Mouse (Mus musculus): ENCODE results near the gene Asb14.
"Not testable (repeated sequence)": the region's sequence is repeated elsewhere in the genome, so short reads cannot be mapped to it uniquely, and the experiment has no call there.

Asb14 gene

DNA sequence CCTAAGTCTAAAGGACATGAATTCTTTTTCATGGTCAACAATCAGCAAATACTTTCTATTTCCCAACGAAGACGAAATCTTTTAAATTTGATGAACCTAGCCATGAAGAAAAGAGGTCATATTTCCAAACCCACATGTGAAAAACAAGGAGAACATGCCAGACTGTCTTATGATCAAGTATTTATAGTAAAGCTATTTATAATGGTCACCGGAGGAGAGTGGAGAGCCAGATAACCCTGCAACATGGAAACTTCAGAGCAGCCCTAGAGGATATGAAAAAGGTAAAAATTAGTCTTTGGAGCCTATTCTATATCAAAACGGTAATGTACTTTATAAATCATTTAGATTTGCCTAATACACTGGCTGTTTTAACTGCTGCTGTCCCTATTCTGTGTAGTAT, at the start of gene Asb14:
Gene Asb14 (plus strand): TSS at position 166 of the 400 bp plus-strand sequence.
- no peak for DNase-seq (ENCODE audit: low read depth, low spot score)

DNA sequence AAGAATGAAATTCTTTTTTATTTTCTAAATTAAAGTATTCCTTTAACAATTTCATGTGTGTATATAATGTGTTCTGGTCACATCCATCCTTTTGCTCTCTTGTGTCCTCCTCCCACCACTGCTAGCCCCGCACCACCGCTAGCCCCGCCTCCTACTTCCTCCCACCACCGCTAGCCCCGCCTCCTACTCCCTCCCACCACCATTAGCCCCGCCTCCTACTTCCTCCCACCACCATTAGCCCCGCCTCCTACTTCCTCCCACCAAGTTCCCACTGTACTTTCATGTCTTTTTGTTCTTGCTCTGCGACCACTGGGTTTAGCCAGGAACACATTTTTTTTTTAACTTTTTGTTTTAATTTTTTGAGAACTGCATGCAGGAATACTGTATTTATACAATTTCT, 41.3 kb upstream of the Asb14 start:
- no peak for DNase-seq (ENCODE audit: low read depth, low spot score)

DNA sequence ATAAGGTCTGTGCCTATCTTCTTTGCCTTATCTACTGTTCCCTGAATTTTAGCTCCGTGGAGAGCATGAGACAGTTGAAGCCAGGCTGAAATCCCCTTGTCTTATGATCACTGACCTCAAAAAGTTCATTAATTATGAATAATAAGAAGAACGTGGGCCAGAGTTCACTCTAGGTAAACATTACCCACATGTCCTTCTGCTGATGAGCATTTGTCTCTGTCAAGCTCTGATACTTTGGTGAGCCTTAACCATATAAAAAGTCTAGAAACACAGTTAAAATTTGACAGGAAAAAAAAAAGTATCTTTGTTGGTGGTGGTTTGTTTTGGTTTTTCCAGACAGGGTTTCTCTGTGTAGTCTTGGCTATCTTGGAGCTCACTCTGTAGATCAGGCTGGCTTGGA, 40.3 kb upstream of the Asb14 start:
- no peak for DNase-seq (ENCODE audit: low read depth, low spot score)

DNA sequence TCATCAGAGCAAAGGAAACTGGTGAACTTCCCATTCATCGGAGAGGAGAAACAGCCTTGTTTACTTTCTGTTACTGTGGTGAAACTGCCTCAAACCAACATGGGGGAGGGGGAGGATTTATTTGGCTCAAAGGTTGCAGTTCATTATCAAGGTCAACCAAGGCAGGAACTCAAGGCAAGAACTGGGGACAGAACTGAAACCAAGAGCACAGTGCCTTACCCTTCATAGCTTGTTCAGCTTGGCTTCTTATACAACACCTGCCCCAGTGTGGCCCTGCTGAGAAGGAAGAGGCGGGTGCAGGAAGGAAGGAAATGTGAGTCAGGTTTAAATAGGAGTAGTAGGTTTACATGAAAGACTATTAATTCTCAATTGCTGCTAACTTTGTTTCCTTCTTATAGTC, 36.0 kb upstream of the Asb14 start:
- DNase-seq (ENCODE audit: low read depth, low spot score): no peak

DNA sequence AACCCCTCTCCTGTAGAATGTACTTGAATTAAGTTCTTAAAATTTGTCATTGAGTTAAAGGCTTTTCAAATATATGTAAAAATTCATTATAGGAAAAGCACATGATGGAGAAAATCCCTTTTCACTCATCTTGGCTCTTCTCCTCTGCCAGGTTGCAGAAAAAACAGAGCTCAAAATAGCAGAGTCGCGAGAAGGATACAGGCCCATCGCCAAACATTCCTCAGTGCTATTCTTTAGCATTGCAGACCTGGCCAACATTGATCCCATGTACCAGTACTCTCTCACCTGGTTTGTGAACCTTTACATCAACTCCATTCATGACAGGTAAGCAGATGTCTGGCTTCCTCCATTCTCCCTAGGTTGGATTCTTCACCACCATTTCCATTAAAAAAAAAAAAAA, 35.3 kb upstream of the Asb14 start:
- DNase-seq (ENCODE audit: low read depth, low spot score): no peak

DNA sequence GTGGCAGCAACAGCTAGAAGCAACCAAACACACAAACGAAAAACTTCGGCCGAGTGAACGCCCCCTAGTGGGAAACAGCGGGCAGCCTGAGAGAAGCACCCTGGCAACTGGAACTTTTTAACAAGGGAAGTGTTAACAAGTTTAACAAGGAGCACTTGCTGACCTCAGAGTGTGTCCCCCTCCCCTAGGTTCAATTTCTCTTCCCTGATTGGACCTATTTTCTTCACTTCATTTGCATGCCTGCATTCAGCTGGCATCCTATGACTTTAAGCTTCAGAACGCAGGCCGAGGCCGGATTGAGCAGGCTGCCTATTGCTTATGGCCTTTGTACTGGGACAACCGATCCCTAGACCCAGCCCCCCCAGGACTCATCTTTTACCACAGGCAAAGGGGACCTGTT, 27.0 kb upstream of the Asb14 start:
- DNase-seq (ENCODE audit: low read depth, low spot score): peak; percentile 66

DNA sequence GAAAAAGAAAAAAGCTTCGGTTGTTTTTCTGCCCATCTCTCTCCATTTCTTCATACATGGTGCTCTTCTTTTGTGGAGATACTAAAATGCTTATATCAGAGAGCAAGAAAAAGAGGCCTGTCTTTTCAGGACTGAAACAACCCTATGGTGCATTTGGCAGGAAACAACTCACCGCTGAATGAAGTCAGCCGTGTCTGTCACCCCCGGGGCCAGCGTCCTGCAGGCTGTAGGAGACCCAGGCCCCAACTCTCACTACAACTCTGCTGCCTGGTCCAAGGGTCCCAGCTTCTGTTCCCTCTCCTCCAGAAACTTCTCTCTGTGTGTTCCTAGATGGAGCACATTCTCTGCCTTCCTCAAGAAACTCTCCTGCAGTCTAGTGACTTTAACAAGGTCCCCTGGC, 26.1 kb upstream of the Asb14 start:
- no peak for DNase-seq (ENCODE audit: low read depth, low spot score)

DNA sequence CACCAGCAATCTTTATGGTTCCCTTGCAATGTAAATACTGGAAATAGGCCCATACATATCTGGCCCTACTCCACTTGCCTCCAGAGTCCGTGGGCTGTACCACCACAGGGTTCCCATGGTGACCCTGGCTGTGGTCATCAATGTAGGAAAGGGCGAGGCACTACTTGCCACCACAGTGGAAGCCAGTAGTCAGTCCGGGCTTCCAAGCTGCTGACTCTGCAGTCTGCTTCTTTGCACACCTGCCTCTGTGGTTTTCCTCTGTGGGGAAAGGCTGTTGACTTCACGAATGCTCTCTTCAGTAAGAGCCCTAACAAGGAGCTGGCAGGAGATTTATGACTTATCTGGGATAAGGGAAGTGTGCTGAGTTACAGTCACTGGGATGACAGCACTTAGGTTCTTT, 15.6 kb upstream of the Asb14 start:
- DNase-seq (ENCODE audit: low read depth, low spot score): no peak

DNA sequence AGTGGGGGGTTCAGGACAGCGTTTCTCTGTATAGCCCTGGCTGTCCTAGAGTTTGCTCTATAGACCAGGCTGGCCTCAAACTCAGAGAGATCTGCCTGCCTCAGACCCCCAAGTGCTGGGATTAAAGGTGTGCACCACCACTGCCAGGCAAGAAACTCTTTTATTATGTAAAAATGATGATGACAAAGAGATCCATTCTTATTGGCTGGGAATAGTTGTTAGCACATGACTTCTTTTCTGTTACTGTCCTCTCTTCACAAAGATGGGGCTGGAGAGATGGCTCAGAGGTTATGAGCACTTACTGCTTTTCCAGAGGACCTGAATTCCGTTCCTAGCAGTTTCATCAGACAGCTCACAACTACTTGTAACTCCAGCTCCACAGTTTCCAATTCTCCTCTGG, 14.4 kb upstream of the Asb14 start:
- no peak for DNase-seq (ENCODE audit: low read depth, low spot score)

DNA sequence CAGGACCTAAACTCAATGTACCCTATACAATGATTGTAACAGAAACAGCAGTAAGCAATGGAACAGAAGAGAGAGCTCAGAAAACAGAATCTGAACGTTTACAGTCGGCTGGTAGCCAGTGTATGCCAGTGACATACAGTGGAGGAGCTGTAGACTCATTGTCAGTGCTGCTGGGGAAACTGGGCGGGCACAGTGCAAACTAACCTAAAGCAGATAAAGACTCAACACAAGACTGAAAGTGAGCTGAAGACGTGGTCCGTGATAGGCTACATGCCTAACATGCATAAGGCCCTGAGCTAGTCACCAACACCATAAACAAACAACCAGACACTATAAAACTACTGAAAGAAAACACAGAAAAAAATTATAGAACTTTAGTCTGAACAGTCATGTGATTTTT, 12.7 kb upstream of the Asb14 start:
- DNase-seq (ENCODE audit: low read depth, low spot score): no peak

DNA sequence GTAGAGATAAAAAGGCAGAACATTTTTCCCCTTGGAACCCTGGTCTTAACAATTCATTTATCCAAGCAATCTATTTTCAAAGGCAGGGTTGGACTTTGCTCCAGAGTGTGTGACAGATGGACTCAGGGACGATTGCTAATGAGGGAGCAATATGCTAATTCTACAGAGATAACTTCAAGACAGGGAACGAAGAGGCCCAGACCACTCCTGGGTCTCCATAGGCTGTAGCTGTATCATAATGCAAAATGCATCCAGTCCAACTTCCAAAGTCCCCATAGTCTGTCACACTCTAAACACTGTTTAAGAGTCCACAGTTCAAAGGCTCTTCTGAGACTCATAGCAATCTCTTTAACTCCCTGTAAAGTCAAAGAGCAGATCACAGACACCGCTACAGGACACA, 7.1 kb upstream of the Asb14 start:
- no peak for DNase-seq (ENCODE audit: low read depth, low spot score)

DNA sequence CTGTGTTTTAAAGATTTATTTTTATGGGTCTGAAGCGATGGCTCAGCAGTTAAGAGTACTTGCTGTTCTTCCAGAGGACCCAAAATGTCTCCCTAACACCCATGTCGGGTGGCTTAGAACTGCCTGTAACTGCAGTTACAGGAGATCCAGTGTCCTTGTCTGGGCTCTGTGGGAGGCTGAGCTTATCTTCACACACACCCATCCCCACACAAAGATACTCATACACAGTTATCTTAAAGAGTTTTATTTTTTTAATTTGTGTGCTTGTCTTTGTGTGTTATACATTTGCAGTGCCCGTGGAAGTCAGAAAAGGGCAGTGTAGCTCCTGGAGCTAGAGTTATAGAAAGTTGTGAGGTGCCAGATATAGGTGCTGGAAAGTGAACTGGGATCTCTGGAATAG, 3.6 kb upstream of the Asb14 start:
- DNase-seq (ENCODE audit: low read depth, low spot score): no peak

DNA sequence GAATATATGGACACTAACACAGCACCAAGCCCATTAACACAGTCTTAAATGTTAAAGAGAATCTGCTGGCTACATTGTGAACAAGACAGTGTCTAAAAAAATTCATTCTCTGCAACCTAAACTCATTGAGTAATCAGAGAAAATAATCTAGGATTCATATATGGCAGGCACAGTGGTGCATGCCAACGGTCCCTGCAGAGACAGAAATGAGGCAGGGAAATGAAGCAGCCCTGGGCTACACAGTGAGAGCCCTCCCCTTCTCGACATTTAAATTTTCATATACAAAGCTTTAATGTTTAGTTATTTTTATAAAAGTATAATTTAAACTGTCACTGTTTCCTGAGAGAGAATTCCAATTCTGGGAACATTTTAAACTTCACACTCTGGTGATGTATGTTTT, 5.1 kb downstream of the Asb14 start:
- no peak for DNase-seq (ENCODE audit: low read depth, low spot score)

DNA sequence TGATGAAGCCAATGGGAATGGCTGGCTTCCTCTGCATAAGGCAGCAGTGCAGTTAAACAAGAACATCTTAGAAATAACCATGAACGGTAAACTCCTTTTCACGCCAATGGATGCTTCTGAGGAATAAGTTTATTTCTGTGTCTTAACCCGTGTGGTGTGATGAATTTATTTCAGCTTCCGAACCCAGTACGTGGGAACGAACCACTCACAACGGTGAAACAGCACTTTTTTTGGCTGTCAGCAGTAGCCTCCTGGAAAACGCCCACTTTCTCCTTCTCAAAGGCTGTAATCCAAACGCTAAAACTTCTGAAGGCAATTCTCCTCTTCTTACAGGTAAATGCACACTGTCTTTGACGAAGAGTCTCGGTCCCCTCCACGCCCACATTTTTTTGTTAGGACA, 6.5 kb downstream of the Asb14 start:
- no peak for DNase-seq (ENCODE audit: low read depth, low spot score)

DNA sequence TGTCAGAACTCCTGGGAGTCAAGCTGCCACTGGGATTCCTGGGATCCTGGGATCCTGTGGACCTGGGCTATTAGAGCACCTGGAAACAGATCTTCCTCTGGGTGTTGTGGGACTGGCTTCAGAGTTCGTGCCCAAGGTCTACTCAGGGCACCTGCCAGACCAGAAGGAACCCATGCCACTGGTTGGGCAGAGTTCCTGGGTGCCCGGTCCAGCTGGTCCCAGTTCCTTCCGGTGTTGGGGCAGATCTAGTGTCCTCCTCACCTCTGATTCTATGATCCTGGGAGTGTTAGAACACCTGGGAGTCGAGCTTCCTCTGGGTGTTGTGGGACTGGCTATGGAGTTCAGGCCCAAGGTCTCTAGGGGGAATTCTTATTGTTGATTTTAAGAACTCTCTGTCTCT, 13.0 kb downstream of the Asb14 start:
- no peak for DNase-seq (ENCODE audit: low read depth, low spot score)

DNA sequence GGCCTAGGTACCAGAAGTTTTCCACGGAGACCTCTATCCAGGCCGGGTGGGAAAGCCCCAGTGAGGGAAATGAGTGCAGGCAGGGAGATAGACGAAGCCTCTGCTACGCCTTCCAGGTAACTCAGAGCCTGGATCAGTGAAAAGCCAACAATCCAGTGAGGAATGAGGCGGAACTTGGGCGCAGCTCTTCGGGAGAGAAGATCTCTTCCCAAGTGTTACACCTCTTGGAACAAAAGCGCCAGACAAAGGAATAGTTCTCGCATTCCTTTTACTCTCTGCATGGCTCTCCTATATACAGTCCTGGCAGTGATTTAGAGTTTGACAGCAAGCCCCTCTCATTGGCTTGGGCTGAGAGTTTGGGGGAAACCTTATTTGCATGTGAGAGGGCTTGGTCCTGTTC, 16.1 kb downstream of the Asb14 start:
- DNase-seq (ENCODE audit: low read depth, low spot score): not testable (repeated sequence)

DNA sequence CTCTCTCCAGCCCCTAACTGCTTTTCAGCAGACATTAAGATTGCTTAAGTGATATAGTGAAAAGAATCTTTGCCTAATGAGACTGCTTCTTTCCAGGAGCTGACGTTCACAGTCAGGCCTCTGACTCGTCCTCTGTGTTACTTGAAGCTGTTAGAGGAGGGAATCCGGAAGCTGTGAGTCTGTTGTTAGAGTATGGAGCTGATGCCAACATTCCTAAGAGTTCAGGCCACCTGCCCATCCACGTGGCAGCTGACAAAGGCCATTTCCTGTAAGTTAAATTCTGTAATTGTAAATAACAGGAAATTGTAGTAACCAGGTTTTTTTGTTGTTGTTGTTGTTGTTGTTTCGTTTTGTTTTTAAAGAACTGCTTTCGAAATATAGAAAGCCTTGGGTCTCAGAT, 16.8 kb downstream of the Asb14 start:
- no peak for DNase-seq (ENCODE audit: low read depth, low spot score)

DNA sequence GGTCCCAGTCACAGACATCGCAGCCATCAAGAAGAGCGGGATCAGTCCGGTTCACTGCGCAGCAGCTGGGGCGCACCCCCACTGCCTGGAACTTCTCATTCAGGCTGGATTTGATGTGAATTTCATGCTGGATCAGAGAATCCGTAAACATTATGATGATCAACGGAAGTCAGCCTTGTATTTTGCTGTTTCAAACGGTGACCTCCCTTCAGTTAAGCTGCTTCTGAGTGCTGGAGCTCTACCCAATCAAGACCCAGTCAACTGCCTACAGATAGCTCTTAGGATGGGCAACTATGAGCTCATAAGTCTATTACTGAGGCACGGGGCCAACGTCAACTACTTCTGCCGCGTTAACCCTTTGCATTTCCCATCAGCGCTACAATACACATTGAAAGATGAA, 17.5 kb downstream of the Asb14 start:
- no peak for DNase-seq (ENCODE audit: low read depth, low spot score)

DNA sequence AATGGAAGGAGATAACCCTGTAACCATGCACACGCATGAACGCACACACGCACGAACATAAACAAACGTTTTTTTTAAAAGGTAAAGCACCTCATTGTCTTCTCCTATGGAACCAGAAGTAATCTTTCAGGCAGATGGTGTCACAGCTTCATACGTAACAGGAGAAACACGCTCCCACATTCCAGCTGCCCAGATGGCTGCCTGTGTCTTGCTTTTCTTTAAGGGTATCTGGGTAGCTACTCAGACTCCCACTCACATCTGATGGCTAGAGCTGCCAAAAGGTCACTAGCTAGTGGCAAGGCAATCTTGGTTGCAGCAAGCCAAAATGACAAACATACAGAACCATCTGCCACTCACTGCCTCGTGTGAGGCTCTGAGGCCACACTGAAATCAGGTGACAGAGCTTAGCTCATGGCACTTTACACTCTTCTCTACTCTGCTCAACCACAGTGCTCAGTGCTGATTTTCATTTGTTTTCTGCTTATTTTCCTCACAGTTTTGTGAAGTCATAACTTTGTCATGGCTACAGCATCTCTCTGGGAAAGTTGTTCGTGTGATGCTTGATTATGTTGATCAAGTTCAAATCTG, 19.4 kb downstream of the Asb14 start:
- DNase-seq (ENCODE audit: low read depth, low spot score): no peak

DNA sequence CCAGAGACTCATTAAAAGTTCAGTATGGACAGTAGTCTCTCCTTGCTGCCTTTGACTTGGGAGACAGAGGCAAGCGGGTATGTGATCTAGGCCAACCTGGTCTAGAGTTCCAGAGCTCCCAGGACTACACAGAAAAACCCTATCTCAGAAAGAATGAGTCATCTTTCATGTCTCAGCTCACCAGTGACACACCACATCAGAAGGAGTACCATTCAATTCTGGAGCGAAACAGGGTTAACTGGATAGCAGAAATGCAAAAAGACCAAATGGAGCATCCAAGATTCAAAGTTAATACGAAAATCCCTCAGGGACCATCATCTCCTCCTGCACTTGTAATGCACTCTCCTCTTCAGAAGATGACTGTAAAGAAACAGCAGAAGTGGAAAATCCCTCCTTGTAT, 25.0 kb downstream of the Asb14 start:
- DNase-seq (ENCODE audit: low read depth, low spot score): no peak

DNA sequence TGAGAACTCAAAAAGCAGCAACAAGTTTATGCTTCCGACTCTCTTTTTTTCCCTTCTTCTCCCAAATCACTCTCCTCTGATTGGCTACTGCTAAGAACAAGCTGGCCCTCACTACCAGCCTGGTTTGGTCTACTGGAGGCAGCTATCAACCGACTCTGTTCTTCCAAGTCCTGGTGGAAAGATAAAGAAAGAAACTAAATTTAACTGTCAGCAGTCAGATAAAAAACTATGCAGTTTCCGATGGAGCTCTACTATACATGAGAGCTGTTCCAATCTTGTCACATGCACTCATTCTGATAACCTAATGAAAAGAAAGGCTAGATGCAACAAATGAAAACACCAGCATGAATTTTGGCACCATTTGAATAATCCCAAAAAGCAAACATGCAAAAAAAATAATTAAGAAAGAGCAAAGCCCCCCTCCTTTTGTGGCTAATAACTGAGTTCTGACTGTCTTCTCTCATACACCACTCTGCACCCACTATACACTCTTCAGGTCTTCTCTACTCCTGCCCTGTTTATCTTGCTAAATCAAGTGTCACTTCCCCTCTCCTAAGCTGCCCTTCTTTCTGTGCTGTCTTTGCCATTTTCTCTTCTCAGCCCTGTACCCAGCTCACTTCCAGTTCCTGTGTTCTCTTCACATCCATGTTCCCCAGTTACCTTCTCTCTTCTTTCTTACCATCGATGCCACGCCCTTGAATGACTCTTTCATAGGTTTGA, 29.5 kb downstream of the Asb14 start:
- DNase-seq (ENCODE audit: low read depth, low spot score): no peak

DNA sequence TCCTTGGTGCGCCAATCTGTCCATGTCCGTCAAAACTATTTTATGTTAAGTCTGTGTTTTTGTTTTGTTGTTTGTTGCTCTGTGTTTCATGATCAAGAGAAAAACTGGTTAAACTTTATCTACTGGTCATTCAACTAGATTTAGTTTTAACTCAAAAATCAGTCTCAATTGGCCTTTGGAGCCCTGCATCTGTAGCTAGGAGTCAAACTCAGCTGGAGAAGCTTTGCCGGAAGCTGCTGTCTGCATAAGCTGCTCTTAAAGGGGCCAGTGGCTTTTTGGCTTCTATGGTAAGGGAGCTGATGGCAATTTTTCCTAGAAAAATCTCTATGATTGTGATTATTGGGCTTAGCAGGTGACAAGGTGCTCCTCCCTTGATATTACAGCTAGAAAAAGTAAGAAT, 40.5 kb downstream of the Asb14 start:
- DNase-seq (ENCODE audit: low read depth, low spot score): no peak

DNA sequence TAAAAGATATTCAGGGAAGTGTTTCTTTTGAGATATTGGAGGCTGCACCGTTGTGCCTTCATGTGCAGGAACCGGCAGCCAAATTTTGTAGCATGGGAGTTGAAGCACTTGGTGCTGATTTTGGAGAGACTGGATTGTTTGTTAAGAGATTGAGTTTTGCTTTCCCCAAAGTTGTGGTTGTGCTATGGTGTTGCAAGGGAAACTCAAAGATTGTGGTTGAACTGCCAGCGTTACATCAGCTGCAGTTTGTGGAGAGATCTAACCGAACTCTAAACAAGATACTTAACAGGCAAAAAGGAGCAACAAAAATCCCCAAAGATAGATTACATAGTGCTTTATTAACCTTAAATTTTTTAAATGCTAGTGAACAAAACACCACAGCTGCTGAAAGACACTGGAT, 41.2 kb downstream of the Asb14 start:
- no peak for DNase-seq (ENCODE audit: low read depth, low spot score)

DNA sequence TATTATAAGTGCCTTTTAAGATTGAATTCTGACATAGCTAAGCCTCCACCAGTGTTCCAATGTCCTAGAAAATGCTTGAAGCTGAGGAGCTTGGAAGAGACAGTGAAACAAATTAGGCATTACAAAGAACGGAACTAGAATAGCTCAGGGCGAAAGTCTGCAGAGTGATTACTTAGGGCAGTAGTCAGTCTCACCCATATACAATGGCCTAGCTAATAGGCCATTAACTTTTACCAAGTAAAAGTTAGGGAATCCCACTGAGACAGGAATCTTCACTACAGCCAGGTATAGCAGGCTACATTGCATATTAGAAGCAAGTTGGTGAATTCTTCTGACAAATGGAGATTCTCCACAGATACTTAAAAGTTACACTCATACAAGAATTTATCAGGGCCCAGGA, 61.8 kb downstream of the Asb14 start:
- DNase-seq (ENCODE audit: low read depth, low spot score): not testable (repeated sequence)

Data from WW6 (cell line).